Mouse (Mus musculus) ovary, postnatal 14 days (tissue): ENCODE measurements at regions not wholly inside any gene's neighbourhood (a gene's known extent, or its start where the extent isn't known, plus 50 kb on each side); places are given as distances from the start of the nearest gene placed in this dataset.
"Not testable (repeated sequence)": the region's sequence is repeated elsewhere in the genome, so short reads cannot be mapped to it uniquely, and the experiment has no call there.

Source experiments
- DNase-seq: peaks from one replicate; pipeline ENCODE4 v3.0.0; 2022; ENCODE audit warnings: low spot score

DNA sequence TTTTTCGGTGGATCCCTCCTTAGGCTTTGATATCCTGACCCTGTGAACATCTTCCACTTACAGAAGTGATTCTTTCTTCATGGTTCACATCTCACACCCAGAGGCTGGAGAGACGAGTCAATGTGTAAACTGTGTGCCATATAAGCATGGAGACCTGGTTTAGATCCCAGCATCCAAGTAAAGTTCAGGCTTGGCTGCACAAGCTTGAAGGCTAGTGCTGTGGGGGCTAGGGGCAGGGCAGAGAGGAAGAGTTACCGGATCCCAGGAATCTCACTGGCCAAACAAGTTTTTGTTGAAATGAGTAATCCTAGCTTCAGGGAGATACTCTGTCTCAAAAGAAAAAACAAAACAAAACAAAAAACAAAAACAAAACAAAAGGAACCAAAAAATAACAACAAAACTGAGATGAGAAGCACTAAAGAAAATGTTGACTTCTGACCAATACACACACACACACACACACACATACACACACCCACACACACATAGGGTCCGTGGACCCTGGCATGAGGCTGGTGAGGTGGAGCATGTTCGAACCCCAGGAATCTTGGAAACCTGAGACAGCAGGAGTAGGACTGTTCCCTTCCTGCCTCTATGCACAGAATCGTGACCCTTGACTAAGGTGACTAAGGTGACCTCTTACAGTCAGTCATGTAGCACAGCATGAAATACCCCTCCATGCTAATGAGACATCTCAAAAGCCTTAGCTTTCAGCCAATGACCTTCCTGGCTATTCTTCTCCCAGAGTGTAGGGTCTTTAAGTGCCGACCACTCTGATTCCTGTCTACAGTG is 55.2 kb downstream of the Gm12728 start:
- DNase-seq = no peak

DNA sequence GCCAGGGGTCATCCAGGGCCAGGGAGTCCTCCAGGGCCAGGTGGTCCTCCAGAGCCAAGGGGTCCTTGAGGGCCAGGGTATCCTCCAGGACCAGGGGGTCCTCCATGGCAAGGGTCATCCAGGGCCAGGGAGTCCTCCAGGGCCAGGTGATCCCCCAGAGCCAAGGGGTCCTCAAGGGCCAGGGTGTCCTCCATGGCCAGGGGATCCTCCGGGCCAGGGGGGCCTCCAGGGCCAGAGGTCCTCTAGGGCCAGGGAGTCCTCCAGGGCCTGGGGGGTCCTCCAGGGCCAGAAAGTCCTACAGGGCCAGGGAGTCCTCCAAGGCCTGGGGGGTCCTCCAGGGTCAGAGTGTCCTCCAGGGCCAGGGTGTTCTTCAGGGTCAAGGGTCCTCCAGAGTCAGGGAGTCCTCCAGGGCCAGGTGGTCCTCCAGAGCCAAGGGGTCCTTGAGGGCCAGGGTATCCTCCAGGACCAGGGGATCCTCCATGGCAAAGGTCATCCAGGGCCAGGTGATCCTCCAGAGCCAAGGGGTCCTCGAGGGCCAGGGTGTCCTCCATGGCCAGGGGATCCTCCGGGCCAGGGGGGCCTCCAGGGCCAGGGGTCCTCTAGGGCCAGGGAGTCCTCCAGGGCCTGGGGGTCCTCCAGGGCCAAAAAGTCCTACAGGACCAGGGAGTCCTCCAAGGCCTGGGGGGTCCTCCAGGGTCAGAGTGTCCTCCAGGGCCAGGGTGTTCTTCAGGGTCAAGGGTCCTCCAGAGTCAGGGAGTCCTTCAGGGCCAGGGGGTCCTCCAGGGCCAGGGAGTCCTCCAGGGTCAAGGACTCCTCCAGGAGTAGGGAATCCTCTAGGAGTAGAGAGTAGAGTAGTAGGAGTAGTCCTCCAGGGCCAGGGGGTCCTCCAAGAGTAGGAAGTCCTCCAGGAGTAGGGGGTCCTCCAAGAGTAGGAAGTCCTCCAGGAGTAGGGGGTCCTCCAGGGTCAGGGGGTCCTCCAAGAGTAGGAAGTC is 56.6 kb downstream of the Gm12728 start:
- DNase-seq = not testable (repeated sequence)

DNA sequence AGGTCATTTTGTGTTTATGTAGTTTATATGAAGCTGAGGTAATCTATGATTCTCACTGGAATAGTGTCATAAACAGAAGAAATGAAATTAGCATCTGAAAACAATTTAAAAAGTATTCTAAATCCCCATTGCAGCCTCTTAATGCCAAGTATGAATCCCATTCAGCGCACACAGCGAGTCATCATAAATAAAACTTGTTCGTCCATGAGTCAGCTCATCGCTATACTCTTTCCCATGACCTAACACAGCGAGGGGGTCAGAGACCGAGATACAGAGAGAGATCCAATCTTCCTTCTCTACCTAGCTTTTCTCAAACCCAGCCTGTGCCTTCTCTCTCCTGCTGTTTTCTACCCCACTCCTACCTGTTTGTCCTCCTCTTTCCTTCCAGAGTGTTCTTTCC is 63.4 kb downstream of the Gm12728 start:
- DNase-seq = no peak

DNA sequence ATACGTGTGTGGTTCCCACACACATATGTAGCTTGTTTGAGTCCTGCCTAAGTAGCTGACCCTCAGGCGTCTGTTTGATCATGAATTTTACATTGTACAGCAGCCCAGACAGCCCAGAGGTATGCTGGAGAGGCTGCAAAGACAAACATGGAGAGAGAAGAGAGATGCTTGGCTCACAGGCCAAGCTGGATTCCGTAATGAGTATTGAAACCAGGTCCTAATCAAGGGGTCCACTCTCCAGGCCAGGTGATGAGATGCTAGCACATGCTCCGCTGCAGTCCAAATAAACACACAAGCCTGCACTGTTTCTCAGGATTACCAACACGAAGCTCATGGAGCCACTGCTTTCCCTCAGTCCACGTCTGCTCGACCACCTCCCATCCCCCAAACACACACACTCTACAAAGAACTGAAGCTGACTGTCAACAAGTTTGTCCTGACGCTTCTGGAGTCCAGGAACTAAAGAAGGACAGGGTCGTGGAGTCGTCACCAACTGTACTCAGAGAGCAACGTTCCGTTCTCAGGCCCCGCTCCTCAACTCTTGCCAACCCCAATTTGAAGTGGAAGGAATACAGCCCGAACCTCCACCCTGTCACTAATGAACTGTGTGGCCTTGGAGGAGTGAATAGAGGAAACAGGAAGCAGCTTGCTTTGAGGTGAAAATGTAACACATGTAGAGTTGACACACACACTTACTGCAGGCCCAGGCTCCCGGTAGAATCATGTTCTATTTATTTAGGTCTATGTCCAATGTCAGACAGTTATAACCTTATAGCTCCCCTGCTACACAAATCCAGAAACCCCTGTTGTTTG is 69.6 kb downstream of the Gm12728 start:
- DNase-seq = no peak

DNA sequence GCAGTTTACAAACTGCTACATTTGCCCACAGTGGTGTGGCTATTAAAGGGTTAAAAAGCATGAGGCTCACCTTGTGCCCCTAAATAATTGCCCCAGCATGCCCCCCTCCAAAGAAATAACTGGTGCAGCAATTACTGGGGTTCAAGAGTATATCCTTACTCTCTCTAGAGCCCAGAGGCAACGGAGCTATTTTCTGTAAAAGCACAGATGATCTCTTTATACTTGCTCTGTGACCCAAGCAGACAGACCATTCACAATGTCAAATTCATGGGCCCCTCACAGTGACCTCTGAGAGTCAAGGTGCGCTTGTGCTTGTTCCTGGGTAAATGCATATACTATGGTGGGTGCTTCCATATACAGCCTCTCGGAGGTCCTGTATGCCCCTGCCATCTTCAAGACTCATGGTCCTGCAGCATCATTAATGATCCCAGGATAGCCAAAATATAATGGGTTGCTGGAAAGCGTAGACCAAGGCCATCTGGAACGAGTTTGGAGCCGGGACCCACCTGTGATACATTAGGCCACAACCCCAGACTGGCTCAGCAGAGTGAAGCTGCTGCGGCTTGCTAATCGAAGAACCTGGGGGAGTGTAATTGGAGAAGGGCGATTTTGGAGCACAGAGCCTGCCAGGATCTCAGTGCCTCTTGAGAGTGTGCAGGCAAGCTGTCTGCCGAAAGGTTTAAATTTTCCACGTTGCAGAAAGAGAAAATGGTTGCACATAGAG is 71.4 kb downstream of the Gm12728 start:
- DNase-seq = no peak

DNA sequence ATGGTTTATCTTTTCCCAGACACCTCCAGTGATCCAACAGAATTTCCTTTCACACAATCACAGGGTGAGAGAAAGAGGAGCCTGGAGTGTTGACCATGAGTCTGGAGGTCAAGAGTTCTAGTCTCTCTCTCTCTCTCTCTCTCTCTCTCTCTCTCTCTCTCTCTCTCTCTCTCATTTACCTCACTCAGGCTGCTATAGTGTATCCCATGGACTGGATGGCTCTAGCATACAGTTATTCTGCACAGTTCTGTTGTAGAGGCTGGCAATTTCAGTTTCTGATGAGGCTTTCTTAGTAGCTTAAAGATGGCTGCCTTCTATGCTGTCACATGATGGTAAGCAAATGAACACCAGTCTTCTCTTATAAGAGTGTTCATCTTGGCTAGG is 72.0 kb downstream of the Gm12728 start:
- no peak for DNase-seq

DNA sequence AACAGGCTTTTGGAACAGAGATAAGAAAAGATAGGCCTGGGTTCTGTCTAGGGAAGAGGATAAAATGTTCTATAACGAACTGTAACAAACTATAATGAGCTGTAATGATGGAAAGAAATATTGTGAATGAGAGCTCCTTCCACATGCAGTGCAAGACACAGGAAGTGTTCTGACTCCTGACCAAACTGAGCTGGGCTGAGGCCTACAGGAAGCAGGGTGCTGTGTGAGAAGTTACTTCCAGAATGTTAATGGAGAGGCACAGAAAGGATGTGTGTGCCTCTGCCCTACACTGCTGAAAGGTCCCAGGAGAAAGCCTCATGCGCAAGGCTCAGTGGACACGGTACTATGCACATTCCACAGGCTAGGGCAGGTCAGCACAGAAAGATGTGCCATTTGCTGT is 80.8 kb downstream of the Gm12728 start:
- no peak for DNase-seq

DNA sequence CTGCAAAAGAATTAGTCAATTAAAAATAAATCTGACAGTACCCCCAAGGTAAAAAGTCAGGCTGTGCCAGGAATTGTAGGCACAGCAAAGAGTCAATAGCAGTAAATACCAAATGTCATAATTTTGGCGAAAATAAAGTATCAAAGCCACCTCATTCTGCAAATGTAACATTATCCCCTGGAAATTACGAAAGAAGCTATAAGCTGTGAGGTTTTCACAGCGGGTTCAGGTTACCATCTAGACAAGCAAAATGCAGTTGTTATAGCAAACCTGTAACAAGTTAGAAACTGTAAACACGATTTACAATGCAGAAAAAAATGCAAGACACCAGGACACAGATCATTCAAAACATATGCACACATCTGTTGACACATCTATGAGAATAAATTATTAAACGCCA is 87.6 kb downstream of the Gm12728 start:
- no peak for DNase-seq

DNA sequence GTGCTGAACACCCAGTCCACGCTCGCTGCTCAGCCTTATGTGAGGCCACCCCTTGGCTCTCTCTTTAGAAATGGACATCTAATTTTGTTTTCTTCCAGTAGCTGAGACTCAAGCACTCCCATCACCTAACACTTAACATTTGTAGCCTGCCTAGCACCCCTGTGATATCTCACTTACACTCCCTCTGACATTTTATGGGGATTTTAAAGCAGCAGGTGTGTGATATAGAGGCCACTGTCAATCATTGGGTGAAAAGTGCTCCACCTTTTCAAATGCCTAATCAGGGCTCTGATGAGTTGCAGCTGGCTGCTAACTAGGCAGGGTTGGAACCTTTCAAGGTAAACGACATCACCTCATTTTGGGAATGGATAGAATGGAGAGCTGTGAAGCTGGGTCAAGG is 90.2 kb downstream of the Gm12728 start:
- no peak for DNase-seq

DNA sequence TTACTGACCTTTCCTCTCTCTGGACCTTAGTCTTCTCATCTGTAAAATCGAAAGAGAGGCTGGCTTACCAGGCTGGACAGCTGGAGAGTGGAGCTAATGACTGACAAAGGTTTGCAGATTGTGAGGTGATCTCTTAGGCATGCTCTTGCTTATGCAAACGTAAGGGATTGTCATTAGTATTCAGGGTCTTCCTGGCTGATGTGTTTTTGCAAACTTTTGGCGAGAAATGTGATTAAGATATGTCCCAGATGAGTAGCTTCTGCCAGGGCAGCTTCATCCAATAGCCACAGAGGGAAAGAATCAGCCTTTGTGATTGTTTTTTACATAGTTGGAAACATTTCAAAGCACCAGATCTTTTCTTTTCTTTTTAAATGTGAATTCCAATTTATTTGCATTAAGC is 95.1 kb downstream of the Gm12728 start:
- DNase-seq = no peak

DNA sequence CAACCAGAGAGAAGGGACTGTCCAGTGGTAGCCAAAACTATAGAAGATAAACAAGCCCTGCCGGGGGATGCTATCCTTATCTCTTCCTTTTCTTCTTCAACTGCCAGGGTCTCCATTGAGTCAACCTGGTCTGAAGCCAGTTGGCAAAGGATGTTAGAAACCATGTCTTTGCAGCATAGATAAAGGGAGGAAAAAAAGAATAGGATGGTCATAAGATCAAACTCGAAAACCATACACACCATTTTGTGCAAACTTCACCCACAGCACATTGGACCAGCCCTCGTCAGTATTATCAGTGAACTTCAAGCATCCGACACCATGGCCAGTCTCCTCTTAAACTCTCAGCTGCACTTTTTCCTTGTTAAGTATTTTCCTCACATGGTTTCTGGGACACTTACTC is 101.8 kb downstream of the Gm12728 start:
- no peak for DNase-seq

DNA sequence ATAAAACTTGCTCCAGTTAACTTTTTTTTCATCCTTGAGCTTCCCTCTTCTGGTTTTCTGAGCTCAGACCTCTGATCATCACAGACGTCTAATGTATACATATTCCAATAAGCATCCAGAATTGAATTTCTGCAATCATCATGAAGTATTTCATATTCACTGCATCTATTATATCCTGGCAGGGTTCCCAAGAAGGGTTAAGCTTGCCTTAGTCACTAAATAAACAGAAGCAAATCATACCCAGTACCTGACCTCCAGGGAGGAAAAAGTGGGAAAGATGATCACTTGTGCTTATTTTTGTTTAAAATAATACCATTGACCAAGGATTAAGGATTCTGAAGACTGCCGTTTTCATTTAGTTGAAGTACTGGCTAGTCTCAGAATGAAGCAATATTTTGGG is 102.4 kb downstream of the Gm12728 start:
- no peak for DNase-seq

DNA sequence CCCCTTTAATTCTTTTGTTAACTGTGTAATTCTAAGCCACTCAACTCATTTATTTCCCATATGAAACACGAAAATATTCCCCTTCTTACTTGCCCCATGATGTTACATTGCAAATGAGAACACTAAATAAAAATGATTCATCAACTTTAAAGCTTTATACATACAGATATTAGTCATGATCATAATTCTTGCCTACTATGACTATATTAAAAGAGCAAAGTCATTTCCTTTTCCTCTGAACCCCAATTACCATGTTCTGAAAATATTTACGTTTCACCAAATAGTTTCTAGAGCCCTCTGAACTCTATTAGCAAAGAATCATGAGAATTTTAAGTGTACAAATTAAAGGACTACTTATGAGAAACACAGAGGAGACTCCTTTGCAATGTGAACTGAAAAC is 105.4 kb downstream of the Gm12728 start:
- DNase-seq = no peak

DNA sequence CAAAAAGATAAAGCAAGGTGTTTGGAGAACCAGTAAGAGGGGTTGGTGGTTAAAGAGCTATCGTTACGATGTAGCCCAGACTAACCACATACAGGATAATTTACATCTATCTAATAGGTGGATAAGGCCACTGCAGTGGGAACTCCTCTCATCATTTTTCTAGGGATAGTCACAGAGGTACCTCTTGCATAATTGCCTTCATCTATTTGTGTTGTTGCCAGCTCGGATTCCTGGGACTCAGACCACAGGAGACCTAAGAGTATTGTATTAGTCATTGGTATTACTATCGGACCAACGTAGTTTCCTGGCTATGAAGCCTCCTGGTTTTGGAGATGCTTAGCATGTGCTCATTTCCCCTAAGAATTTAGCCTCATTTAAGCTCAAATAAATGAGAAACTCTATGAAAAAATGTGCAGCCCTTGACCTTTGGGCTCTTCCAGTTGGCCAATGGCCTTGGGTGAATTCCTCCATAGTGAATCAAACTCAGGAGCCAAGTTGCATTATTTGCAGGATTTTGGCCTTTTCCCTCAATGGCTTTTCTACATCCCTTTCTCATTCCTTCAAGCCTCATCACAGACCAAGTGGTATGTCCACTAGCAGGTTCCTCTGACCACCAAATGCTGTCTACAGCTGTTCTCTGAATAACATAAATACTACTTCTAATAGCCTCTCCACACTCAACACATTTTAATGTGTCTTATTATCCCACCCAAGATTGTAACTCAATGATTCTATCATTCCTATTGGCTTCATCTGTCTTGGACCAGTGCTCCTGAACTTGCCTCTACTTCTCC is 108.6 kb downstream of the Gm12728 start:
- DNase-seq = no peak

DNA sequence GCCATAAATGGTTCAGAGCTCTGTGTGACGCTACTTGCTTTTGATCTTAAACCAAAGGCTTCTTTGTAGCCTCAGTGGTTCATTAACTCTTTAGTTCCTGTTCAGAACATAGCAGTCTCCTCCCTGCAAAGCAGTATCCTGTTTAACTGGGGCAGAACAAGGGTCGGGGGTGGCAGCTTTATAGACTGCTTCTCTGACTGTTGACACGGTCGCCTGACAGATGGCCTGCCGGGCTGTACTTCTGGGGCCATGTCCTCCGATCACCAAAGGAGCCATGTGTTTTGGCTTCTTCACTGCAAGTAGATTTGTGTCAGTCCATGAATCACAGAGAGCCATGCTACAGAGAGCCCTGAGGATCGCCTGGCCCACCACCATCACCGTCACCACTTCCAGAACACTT is 115.2 kb downstream of the Gm12728 start:
- DNase-seq = no peak

DNA sequence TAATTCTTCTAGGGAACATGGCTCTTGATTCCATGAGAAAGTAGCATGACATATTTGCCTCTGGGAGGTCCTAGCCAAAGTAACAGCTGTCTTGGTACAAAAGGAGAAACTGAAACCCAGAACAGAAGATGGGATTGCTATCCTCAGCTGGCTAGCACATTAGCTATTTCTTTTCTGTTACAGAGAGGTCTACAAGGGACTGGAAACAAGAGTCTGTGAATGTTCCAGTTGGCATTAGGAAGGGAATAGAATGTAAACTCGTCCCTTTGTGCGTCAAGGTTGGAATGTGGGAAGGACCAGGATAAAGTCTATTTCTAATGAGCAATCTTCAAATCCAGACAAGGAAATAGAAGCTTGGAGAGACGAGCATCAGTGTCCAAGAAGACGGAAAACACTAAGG is 116.7 kb downstream of the Gm12728 start:
- DNase-seq = no peak

DNA sequence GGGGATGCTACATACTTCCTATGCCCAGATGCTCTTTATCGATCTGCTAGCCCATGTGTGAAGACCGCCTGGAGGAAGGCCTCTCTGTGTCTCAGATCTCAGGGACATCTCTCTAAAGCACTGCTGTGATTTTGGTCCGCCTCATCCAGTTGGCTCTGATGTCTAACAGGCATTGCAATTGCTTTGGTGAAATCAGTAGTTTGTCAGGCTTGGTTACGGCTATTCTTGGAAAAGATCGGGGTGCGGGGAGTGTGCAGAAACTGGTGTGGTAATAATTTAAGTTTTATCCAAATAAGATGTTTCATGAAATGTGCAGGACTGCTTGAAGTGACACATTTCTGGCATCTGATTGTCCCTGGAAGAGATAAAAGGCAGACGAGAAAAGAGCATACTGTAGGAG is 117.9 kb downstream of the Gm12728 start:
- no peak for DNase-seq

DNA sequence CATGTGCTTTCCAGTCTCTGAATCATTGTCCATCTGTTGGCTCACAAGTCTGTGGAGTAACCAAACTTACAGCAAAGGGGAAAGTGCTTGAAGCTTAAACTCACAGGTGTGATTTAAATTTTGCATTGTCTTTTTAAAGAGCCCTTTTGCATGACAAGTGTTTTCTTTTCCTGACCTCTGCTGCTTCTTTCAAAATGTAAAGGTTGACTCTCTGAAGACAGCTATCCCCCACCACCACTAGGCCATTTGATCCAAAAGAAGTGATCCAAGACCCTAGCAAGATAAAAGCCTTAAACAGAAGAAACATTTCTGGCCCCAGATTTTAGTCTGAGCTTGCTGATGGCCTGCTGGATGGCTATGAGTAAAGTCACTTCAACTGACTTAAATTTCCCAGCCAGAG is 118.6 kb downstream of the Gm12728 start:
- no peak for DNase-seq

DNA sequence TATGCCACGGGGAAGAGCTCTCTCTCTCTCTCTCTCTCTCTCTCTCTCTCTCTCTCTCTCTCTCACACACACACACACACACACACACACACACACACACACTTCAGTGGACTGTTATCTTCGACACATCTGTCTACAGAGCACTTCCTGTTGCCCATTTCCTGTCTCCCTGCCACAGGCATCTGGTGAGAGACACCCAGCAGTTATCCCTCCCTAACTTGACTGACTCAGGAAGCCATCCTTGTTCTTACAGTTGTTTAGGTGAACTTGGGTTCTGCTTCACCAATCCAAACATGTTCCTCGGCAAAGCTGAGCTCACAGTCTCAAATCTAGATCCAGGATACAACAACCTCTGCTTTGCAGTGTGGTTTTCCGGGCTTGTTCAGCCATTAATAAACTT is 119.6 kb downstream of the Gm12728 start:
- no peak for DNase-seq

DNA sequence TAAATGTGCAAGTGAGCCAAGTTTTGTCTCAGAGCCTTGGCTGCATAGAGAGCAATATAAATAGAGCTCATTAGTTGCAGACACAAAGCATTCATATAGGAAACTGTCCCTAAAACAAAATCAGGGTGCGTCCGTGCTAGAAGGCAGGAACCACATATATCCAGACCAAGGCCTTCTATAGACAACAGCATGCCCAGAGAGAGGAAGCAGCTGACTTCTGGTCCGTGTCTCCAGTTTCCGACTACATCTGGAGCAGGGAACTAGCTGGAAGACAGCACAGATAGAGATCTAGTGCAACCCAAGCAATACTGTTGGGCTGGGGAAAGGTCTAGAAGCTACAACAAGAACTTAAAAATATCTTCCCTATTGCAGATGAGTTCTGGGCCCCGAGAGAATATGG is 121.0 kb downstream of the Gm12728 start:
- DNase-seq = no peak

DNA sequence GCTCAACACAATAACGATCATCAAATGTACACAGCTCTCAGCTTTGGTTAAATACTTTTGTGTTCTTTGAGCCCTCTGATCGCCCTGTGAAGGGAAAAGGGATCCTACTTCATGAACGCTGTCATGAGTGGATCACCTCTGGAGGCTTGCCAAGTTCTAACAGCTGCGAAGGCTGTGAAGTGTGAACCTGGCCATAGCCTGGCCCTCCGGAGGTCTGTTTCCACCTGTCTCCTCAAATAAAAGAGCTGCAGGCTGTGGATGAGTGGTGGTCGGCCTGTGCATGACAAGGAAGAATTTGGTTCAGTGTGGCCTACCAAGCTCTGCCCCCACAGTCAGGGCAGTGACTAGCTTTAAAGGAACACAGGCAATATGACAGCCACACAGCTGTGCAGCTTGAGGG is 122.0 kb downstream of the Gm12728 start:
- no peak for DNase-seq
